Mouse (Mus musculus) E14TG2a.4 (cell line): ENCODE measurements around the gene Trpv5.

Experiments used
- H3K27me3 ChIP-seq: 2 replicates; pipeline ENCODE4 v1.6.1; 2014; ENCODE audit warnings: low read length, control low read depth; ENCODE audit not compliant: insufficient read depth
- H3K36me3 ChIP-seq: 2 replicates; pipeline ENCODE4 v1.6.1; 2014; ENCODE audit warnings: low read length, control low read depth; ENCODE audit not compliant: insufficient read depth
- H3K4me1 ChIP-seq: replicated peaks from 2 replicates; pipeline ENCODE4 v1.6.1; 2014; ENCODE audit warnings: low read depth, low read length, control low read depth
- H3K4me3 ChIP-seq: replicated peaks from 2 replicates; pipeline ENCODE4 v1.5.1; 2014; ENCODE audit warnings: mild to moderate bottlenecking, low read length
- H3K9me3 ChIP-seq: 2 replicates; pipeline ENCODE4 v1.6.1; 2014; ENCODE audit warnings: low read length, control low read depth
- CTCF ChIP-seq: conservative IDR thresholded peaks from 2 replicates; pipeline ENCODE4 v1.5.1; 2014; ENCODE audit warnings: low read length
- NANOG ChIP-seq: IDR thresholded peaks from 2 replicates; pipeline ENCODE4 v1.6.1; 2014; ENCODE audit warnings: borderline replicate concordance, low read length, mixed read lengths
- POU5F1 ChIP-seq: IDR thresholded peaks from 2 replicates; pipeline ENCODE4 v1.6.1; 2014; ENCODE audit warnings: low read length, borderline replicate concordance

Trpv5 gene

DNA sequence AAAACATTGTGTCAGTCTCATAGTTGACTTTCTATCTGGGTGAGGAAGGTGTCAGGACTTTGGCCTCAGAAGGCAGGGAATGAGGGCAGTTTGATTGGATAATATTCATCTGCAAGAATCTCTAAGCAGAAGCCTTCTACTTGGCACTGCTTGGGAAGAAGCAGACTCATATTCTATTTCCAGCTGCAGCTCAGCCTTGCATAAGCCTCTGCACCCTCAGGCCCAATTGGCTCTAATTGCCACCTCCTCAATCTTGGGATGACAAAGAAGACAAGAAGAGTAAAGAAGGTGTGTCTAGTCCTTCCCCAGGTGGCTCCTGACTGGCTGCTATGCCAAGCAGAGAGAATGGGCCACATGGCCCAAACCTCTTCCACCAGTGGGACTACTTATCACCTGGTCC, 33.9 kb downstream of the Trpv5 start:
- TF ChIP-seq NANOG (no peak), CTCF (no peak), POU5F1 (no peak)
- Histone ChIP-seq H3K4me3 (no peak overlapping the region), H3K9me3 (no peaks in the 10 kb centered on the region), H3K4me1 (no peaks in the 10 kb centered on the region), H3K36me3 (no peaks in the 10 kb centered on the region), H3K27me3 (no peaks in the 10 kb centered on the region)

DNA sequence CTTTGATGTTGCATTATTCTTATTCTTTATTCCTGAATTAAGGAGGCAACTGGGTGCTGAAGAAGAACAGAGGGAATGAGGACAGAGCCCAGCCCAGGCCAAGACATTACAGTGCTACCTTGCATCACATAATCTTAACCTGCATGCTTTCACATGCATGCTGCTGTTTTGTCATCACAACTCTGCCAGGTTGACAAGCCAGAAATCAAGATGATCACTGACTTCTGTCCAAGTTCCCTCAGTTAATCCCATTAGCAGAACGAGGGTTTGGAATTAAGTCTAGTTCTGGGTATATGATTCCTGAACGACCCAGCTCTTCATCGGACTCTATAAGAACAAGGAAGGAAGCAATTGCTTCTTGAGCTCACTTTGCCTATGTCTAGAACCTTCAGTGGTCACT, 34.3 kb downstream of the Trpv5 start:
- Histone ChIP-seq H3K36me3 (no peaks in the 10 kb centered on the region), H3K4me1 (no peaks in the 10 kb centered on the region), H3K4me3 (no peak overlapping the region), H3K27me3 (no peaks in the 10 kb centered on the region), H3K9me3 (no peaks in the 10 kb centered on the region)
- TF ChIP-seq CTCF, result no peak
- TF ChIP-seq POU5F1, result no peak

DNA sequence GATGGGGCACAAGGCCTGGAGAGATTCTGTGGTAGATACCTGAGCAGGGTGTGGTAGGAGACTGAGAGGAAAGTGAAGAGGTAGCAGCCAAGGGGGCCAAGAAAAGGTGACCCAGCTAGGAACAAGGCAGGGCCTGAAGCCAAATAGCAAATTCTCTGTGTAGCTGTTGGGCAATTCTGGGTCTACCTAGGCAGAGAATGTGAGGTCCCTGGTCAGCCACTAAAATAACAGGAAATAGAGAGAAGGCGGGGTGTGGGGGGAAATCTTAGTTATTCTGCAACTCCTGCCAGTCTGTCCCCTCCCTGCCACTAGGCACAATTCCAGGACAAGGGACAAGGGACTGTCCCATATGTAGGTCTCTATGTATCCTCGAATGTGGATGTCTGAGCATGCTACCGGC, 37.3 kb downstream of the Trpv5 start:
- no peak for TF ChIP-seq NANOG
- TF ChIP-seq CTCF, result no peak
- TF ChIP-seq POU5F1, result no peak
- Histone ChIP-seq H3K4me1 (no peaks in the 10 kb centered on the region), H3K4me3 (no peak overlapping the region), H3K36me3 (no peaks in the 10 kb centered on the region), H3K27me3 (no peaks in the 10 kb centered on the region), H3K9me3 (no peaks in the 10 kb centered on the region)

DNA sequence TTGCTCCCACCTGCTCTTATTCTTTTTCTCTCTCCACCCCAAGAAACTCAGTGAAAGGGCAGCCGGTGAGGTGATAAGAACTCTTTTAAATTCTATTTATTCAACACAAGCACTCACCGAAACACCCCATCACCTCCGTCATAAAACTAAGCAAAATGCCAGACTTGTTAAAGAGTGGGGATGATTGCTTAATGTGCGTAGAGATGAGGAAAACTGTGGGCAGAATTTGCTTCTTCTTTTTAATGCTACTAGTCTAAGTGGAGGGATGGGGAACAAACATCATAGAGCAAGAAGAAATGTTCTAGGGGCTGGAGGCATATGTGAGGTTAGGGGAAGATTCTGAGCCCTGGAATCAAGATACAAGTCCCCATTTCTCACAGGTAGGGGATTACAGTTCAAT, 37.8 kb downstream of the Trpv5 start:
- Histone ChIP-seq H3K27me3 (no peaks in the 10 kb centered on the region), H3K4me3 (no peak overlapping the region), H3K9me3 (no peaks in the 10 kb centered on the region), H3K36me3 (no peaks in the 10 kb centered on the region), H3K4me1 (no peaks in the 10 kb centered on the region)
- TF ChIP-seq NANOG (no peak), POU5F1 (no peak), CTCF (no peak)

DNA sequence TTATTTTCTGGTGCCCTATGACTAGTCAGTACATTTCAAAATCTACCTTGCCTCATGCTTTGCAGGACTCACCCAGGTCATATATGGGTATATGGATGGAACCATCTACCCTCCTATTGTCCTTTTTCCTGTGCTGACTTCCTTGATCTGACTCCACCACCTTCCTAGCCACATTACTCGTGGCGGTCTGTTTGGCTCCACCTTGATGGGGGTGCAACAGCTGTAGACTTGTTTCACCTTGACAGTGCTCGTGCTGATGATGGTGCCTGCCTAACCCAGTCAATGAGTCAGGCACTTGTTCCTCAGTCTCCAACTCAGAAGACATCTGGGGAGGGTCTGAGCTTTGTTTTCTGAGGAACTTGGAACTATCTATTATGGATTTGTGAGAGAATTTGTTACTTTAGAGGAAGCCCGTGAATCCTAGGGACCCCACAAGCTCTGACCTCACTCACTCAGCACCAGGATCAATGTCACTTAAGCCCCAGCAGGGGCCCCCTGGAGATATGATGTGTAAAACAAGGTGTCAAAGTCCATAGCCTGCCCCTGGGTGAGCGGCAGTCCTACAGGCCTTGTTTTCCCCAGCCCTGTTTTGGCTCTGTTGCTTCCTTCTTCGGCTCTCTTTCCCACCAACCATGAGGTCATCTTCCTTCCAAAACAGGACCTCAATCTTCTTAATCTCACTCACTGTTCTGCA, 39.2 kb downstream of the Trpv5 start:
- no peak for TF ChIP-seq NANOG
- TF ChIP-seq POU5F1, result no peak
- no peak for TF ChIP-seq CTCF
- Histone ChIP-seq H3K9me3 (no peaks in the 10 kb centered on the region), H3K27me3 (no peaks in the 10 kb centered on the region), H3K4me3 (no peak overlapping the region), H3K4me1 (no peaks in the 10 kb centered on the region), H3K36me3 (no peaks in the 10 kb centered on the region)

DNA sequence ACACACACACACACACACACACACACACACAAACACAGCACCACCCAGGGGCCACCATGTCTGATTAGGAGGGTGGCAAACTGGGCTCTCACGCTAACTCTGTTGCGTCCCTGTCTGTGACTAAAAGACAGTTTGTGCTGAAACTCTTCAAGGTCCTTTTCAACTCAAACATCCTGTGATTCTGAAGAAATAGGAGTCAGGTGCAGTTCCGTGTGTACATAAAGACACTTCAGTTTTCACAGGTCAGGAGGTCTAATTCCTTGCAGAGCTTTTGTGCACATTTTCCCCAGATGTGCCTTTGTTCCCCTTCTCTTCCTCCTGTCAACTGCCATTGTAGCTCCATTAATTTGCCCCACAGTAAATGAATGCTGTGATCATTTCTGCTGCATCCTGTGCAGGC, 40.1 kb downstream of the Trpv5 start:
- Histone ChIP-seq H3K36me3 (no peaks in the 10 kb centered on the region), H3K27me3 (no peaks in the 10 kb centered on the region), H3K4me1 (no peaks in the 10 kb centered on the region), H3K9me3 (no peaks in the 10 kb centered on the region), H3K4me3 (no peak overlapping the region)
- TF ChIP-seq CTCF (no peak), NANOG (no peak), POU5F1 (no peak)

DNA sequence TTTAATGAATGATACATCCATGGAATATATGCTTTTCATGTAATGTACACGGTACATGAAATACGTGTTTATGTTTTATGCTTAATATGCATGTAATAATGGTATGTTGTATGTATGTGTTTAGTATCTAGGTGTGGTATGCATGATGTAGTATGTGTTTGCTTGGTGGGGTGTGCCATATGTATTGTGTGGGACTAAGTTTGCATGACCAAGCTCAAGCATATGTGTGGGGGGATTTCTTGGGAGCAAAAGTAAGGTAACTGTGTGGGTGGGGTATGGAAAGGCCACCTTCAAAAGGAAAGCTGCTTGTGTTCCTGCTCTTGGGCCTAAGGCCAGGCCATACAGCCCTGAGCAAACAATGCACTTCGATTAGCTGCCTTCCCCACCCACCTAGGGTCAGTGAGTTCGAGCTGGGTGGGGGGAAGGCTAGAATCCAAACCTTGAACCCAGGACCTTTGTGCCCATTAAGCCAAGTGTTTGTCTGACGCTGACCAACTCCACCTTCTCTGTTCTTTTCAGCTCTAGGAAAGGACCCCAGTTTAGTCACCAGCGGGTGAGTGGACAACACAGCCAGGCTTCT, 42.6 kb downstream of the Trpv5 start:
- no peaks in the 10 kb centered on the region for H3K36me3 ChIP-seq
- H3K27me3 ChIP-seq, result no peaks in the 10 kb centered on the region
- no peak for TF ChIP-seq CTCF
- no peak for TF ChIP-seq POU5F1
- H3K9me3 ChIP-seq, result no peaks in the 10 kb centered on the region
- no peaks in the 10 kb centered on the region for H3K4me1 ChIP-seq
- no peak overlapping the region for H3K4me3 ChIP-seq

DNA sequence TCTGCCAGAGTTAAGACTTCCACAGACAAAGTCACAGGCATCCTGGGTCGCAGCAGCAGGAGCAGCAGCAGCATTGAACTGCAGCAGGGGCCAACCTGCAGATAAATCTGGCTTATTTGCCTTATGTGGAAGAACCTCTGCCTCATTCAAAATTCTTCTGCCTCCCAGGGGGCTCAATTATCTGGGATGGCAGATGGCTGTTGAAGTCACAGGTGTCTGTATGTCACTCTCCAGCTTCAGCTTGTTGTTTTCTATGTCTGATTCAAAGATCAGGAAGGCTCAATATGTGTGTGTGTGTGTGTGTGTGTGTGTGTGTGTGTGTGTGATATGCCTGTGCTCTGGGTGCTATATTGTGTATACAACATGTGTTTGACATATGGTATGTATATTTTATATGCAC, 43.2 kb downstream of the Trpv5 start:
- no peaks in the 10 kb centered on the region for H3K9me3 ChIP-seq
- no peaks in the 10 kb centered on the region for H3K27me3 ChIP-seq
- TF ChIP-seq NANOG (no peak), POU5F1 (no peak), CTCF (no peak)
- H3K4me3 ChIP-seq, result no peak overlapping the region
- H3K36me3 ChIP-seq, result no peaks in the 10 kb centered on the region
- H3K4me1 ChIP-seq, result no peaks in the 10 kb centered on the region

DNA sequence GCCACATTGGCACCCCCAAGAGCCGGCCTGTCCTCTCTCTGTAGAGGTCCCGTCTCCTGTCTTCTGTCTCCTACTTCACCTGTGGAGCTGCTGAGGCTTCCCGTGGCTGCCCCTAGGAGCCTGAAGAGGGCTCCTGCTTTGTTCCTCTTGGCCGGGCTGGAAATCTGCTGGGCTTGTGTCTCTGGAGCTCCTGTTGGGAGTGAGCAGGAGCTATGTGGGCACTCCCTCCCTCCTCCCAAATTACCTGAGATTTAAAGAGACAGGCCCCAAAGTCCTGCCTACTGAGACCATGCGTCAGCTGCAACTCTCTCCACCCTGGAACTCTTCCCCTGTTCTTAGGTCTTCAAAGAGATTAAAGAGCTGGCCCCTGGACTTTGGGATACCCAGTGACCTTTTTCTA, 44.4 kb downstream of the Trpv5 start, which contains the start of gene Trpv6:
Gene Trpv6 (minus strand): TSS at position 228 of the 400 bp plus-strand sequence.
- Histone ChIP-seq H3K36me3 (no peaks in the 10 kb centered on the region), H3K4me3 (no peak within 1 kb of the TSS), H3K4me1 (no peaks in the 10 kb centered on the region), H3K9me3 (no peaks in the 10 kb centered on the region), H3K27me3 (no peaks in the 10 kb centered on the region)
- TF ChIP-seq CTCF (no peak), POU5F1 (no peak), NANOG (no peak)
